Mouse (Mus musculus) kidney, adult 2 months (tissue): Measurements from ENCODE around the gene Uchl4. TPM values are rescaled to one million over a fixed set of nuclear protein-coding genes. Genes with fewer than 3 reads are reported as not detected.

ENCODE experiments used
- DNase-seq: peaks from one replicate; pipeline ENCODE4 v3.0.0; 2021
- H3K27ac ChIP-seq: fragments of 200-500 bp; 2 replicates; pipeline ENCODE4 v1.5.1; 2012; ENCODE audit warnings: low read depth, low read length, control low read depth, inconsistent platforms; ENCODE audit not compliant: insufficient read depth
- H3K27me3 ChIP-seq: fragments of 200-500 bp; replicated peaks from 2 replicates; pipeline ENCODE4 v1.6.1; 2012; ENCODE audit warnings: mild to moderate bottlenecking, moderate library complexity, low read length, inconsistent platforms; ENCODE audit not compliant: control insufficient read depth, insufficient read depth
- H3K36me3 ChIP-seq: fragments of 200-500 bp; 2 replicates; pipeline ENCODE4 v1.6.1; 2012; ENCODE audit warnings: mild to moderate bottlenecking, moderate library complexity, low read length, inconsistent platforms; ENCODE audit not compliant: control insufficient read depth, insufficient read depth
- H3K4me1 ChIP-seq: fragments of 200-500 bp; 2 replicates; pipeline ENCODE4 v1.6.1; 2011; ENCODE audit warnings: low read length; ENCODE audit not compliant: control insufficient read depth, insufficient read depth
- H3K4me3 ChIP-seq: fragments of 200-500 bp; 2 replicates; pipeline ENCODE4 v1.5.1; 2011; ENCODE audit warnings: mild to moderate bottlenecking, low read depth, low read length, control low read depth; ENCODE audit not compliant: insufficient read depth
- CTCF ChIP-seq: fragments of 200-500 bp; conservative IDR thresholded peaks from 2 replicates; pipeline ENCODE4 v1.5.1; 2011; ENCODE audit warnings: low read depth, mild to moderate bottlenecking, control low read depth, low read length, moderate library complexity, mixed read lengths; ENCODE audit not compliant: insufficient read depth, insufficient read length
- POLR2A ChIP-seq: fragments of 200-500 bp; IDR thresholded peaks from one replicate; pipeline ENCODE4 v1.6.1; 2011; ENCODE audit warnings: low read depth, low read length, control low read depth
- WGBS: fragments of 180-500 bp; shearing (Covaris S2); methylation state at CpG from one replicate; pipeline ENCODE4 v1.1.7; 2018; 5-methylcytosine and 5-hydroxymethylcytosine counted together
- polyA plus RNA-seq: library from polyadenylated mRNA; depleted of rRNA; stranded (reverse); fragments of >200 nt; gene quantifications from 2 replicates; pipeline ENCODE4 v1.2.3, GENCODE M21; 2012

Gene Uchl4
- polyA plus RNA-seq, 1 experiment, result 0.11 TPM

DNA sequence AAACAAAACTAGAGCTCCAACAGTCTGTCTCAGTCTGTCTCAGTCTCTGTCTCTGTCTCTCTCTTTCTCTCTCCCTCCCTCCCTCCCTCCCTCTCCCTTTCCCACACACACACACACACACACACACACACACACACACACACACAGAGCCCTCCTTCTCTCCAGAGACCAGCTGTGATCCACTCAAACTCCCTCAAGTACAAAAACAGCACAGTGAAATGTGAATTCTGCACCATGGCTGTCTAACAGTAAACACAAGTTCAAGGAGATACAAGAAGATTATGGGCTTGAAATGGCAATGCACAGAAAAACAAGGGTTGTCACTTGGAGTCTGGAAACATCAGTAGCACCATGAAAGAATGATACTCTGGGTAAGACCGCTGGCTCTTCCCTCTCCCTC is 15.7 kb upstream of the Uchl4 start:
- Histone ChIP-seq H3K27ac (no peak overlapping the region), H3K27me3 (no peaks in the 10 kb centered on the region), H3K4me3 (no peak overlapping the region), H3K36me3 (no peaks in the 10 kb centered on the region), H3K4me1 (peaks cover 10% of the 10 kb centered on the region; the same call in 1 of the 2 replicates)
- 93% methylated on average over 1 of the region's 1 CpGs for WGBS
- no peak for DNase-seq
- TF ChIP-seq CTCF (no peak), POLR2A (no peak)

DNA sequence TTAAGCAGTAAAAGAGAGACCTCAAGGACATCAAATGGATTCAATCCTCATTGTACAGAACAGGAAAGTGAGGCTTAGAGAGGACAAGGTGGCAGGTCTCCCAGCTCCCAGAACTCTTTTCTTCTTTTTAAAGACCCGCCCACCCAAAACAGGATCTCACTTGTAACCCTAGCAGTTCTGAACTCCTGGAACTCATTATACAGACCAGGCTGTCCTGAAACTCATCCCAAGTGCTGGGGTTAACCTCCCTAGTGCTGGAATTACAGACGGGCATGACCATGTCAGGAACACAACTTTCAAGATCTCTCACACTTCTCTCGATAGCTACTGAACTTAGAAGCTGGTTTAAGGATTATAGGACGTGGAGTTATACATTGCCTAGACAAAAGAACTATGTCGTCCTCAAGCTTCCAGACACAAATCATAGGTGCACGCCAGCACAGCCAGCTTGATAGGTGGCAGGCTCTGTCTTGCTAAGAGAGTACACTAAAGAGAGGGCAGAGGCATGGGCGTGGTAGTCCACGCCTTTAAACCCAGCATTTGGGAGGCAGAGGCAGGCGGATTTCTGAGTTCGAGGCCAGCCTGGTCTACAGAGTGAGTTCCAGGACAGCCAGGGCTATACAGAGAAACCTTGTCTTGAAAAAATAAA is 15.1 kb upstream of the Uchl4 start:
- Histone ChIP-seq H3K27ac (no peak overlapping the region), H3K36me3 (no peaks in the 10 kb centered on the region), H3K4me3 (no peak overlapping the region), H3K4me1 (peaks cover 10% of the 10 kb centered on the region; the same call in 1 of the 2 replicates), H3K27me3 (no peaks in the 10 kb centered on the region)
- DNase-seq, result no peak
- TF ChIP-seq POLR2A (no peak), CTCF (no peak)
- 75% methylated on average over 10 of the region's 10 CpGs for WGBS

DNA sequence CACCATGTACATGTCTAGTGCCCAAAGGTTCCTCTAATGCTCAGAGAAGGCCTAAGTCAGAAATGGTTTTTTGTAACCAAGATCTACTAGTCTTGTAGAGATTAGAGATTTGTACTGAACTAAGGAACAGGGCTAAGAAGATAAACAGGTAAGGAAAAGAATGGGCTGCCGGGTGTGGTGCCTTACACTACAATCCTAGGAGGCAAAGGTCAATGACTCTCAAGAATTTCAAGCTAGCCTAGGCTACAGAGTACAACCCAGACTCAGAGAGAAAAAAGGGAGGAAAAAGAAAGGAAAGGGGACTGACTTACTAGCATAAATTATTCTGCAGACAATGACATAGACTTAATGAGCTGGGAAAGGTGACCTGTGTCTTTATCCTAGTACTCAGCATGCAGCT is 14.4 kb upstream of the Uchl4 start:
- no peaks in the 10 kb centered on the region for H3K27me3 ChIP-seq
- 44% methylated on average over 1 of the region's 1 CpGs for WGBS
- no peak overlapping the region for H3K27ac ChIP-seq
- H3K36me3 ChIP-seq, result no peaks in the 10 kb centered on the region
- peaks cover 10% of the 10 kb centered on the region; the same call in 1 of the 2 replicates for H3K4me1 ChIP-seq
- no peak for TF ChIP-seq CTCF
- no peak for TF ChIP-seq POLR2A
- no peak for DNase-seq
- H3K4me3 ChIP-seq, result no peak overlapping the region

GRCm38 (mm10) chr9:64221480-64221879 is 13.5 kb upstream of the Uchl4 start:
- 81% methylated on average over 4 of the region's 4 CpGs for WGBS
- no peaks in the 10 kb centered on the region for H3K27me3 ChIP-seq
- H3K36me3 ChIP-seq, result no peaks in the 10 kb centered on the region
- no peak overlapping the region for H3K4me3 ChIP-seq
- no peak for TF ChIP-seq POLR2A
- TF ChIP-seq CTCF, result no peak
- no peak for DNase-seq
- H3K4me1 ChIP-seq, result peaks cover 10% of the 10 kb centered on the region; the same call in 1 of the 2 replicates
- H3K27ac ChIP-seq, result no peak overlapping the region

DNA sequence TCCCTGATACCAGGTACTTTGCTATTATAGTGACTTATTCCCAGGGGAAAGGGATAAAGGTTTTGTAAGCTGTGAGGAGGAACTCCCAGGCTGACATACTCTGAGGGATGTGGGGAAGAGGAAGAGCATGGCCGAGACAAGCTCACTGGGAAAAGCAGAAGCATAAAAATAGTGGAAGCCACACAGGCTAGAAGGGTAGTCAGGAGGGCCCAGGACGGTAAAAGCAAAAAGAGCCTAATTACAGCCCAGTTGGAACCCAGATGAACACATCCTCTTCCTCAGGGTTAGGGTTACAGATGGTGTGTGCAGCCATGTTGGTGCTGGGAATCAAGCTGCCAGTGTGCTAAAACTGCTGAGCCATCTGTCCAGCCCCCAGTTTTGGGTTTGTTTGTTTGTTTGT is 12.9 kb upstream of the Uchl4 start:
- Histone ChIP-seq H3K4me3 (no peak overlapping the region), H3K36me3 (no peaks in the 10 kb centered on the region), H3K4me1 (peaks cover 10% of the 10 kb centered on the region; the same call in 1 of the 2 replicates), H3K27me3 (no peaks in the 10 kb centered on the region), H3K27ac (no peak overlapping the region)
- no peak for TF ChIP-seq CTCF
- TF ChIP-seq POLR2A, result no peak
- WGBS, result 71% methylated on average over 2 of the region's 2 CpGs
- no peak for DNase-seq

- H3K36me3 ChIP-seq, result no peaks in the 10 kb centered on the region
- H3K4me3 ChIP-seq, result no peak overlapping the region
- TF ChIP-seq CTCF, result no peak
- no peak for TF ChIP-seq POLR2A
- H3K27ac ChIP-seq, result no peak overlapping the region
- peaks cover 11% of the 10 kb centered on the region; the same call in 1 of the 2 replicates for H3K4me1 ChIP-seq
- no peak for DNase-seq
- no peaks in the 10 kb centered on the region for H3K27me3 ChIP-seq
Measured at GRCm38 (mm10) chr9:64225805-64226204, 9.2 kb upstream of the Uchl4 start.

- Histone ChIP-seq H3K36me3 (no peaks in the 10 kb centered on the region), H3K4me1 (peaks cover 6% of the 10 kb centered on the region; the same call in 1 of the 2 replicates), H3K27me3 (no peaks in the 10 kb centered on the region), H3K4me3 (no peak overlapping the region), H3K27ac (no peak overlapping the region)
- DNase-seq, result no peak
- 71% methylated on average over 12 of the region's 12 CpGs for WGBS
- TF ChIP-seq POLR2A (no peak), CTCF (no peak)
Measured at GRCm38 (mm10) chr9:64227736-64228135, 7.3 kb upstream of the Uchl4 start.
